Mouse (Mus musculus) R1 (cell line): ENCODE data around the gene Chac1.

Source experiments
- DNase-seq: peaks from one replicate; pipeline ENCODE4 v3.0.0-alpha.2; 2018; ENCODE audit warnings: low read depth, low spot score

Chac1 gene

DNA sequence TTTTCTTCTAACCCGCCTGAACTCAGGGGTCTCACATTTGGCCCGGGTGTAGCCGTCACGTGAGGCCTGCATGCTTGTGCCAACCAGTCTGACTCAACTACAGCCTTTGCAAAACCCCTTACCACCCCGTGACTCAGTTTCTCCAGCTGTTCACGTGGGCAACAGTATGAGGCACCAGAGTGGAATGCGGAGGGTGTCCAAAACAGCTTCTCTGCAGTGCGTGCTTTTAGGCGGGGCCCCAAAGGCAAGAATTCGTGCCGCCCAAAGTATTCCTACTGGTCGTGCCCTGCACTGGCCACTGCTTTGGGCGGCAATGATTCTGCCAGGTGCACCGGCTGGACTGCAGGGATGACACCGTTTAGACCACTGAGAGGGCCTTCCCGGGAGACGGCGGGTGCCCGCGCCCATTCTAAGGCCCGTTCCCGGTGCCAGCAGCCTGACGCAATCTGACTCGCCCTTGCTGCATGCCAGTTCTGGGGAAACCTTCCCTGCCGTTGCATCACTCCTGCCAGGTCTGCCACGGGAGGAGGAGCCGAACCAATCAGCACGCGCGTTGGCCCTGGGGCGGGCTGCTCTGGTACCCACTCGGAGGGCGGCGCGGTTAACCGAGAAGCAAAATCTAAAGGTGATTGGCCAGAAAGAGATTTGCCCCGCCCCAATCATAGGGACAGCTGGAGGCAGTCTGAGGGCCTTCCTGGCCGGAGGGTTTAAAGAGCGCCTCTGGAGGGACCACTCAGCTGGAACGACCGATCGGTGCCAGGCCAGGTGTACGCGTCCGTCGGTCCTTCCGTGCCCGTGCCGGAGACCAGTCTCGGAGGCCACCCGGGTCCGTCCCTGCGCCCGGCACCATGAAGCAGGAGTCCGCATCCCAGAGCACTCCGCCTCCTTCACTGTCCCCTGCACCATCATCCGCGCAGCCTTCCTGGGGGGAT lies at the start of gene Chac1:
Gene Chac1 (plus strand): TSS at position 675 of the 932 bp plus-strand sequence.
- peak; percentile 95 for DNase-seq

DNA sequence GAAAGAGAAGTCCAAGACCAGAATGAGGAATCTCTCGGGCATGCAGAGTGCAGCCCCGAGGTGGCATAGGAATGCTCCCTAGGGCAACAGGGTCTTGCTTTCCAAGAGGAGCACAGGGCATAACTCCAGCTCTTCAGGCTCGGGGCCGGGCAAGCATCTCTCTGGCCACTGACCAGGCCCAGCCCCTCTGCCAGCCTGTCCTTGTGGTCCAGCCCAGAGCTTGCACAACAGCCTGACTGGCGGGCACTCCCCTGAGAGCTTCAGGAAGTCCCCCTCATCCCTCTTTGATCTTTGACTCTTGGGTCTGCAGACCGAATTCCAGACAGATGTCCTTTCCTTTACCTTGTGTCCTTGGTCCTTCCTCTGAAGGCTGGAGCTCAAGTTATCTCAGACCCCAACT lies 48.2 kb upstream of the Chac1 start:
- DNase-seq = no peak

DNA sequence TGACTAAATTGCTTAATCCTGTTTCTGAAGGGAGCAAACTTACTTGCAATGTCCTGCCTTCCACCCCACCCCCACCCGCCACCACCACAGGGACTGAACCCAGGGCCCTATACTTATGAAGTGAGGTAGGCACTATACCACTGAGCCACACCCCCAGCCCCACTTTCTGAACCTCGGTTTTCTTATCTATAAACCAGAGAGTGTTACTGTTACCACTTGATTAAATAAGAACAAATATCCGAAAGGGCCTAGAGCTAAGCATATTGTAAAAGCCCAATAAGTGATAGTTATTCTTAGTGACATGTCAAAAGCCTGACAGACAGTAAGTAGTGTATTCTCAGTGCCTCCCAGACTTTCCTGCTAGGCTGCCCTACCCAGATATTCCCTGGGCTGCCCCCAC lies 46.6 kb upstream of the Chac1 start:
- no peak for DNase-seq

DNA sequence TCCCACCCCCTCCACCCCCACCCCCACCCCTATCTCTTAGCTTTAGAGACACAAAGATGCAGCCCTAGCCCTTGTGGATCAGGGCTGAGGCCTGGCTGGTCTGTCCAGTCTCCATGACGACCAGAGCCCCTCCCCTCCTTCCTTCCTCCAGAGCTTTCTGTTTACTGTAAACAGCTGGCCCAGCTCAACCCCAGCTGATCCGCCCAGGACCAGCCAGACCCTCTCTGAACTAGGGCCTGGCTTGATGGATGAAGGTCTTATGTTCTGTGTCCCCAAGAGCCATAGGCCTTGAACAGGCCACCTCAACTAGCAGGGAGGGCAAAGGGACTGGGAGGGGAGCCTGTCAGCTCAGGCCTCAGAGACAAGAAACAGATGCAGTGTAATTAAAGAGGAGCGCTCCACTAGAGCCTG lies 46.2 kb upstream of the Chac1 start:
- DNase-seq = peak; percentile 88

DNA sequence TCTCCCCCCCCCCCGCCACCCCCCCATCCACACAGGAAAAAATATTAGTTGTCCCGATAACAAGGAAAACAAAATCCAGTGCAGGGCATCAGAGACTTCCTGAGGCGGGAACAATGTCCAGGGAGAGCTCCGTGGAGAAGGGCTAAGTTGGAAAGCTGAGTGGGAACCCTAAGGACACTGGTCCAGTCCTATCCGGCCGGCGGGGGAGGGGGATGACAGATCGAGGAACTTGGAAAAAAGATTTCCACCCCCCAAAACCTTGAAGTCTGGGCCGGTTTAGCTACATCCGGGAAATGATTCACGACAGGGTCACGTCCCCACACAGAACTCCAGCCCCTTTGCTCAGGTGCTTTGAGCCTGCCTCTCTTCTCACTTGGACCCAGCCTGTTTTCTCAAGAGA lies 39.5 kb upstream of the Chac1 start:
- DNase-seq = no peak

DNA sequence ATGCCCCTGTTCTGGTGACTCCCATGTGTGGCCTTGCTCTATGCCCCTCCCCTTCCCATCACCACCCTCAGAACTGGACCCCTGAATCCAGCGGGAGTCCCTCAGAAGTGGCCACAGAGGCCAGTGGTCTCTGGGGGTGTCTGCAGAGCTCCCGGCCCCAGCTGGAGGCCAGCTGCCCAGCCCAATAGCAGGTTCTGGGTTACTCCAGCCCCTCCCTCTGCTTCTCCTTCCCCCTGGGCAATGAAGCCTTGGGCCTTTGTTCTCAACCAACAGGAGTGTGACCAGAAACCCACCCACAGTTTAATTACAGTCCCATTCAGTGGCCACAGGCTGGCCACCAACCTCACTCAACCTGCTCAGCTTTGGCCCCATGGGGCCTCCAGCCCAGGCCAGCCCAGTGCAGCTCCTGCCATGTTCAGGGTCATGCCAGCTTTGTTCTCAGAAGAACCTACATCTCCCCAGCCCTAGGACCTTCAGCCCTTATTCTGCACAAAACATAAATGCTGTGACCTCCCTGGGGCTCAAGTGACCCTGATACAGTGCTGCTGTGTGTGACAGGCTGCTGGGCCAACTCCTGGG lies 38.6 kb upstream of the Chac1 start:
- DNase-seq = no peak

DNA sequence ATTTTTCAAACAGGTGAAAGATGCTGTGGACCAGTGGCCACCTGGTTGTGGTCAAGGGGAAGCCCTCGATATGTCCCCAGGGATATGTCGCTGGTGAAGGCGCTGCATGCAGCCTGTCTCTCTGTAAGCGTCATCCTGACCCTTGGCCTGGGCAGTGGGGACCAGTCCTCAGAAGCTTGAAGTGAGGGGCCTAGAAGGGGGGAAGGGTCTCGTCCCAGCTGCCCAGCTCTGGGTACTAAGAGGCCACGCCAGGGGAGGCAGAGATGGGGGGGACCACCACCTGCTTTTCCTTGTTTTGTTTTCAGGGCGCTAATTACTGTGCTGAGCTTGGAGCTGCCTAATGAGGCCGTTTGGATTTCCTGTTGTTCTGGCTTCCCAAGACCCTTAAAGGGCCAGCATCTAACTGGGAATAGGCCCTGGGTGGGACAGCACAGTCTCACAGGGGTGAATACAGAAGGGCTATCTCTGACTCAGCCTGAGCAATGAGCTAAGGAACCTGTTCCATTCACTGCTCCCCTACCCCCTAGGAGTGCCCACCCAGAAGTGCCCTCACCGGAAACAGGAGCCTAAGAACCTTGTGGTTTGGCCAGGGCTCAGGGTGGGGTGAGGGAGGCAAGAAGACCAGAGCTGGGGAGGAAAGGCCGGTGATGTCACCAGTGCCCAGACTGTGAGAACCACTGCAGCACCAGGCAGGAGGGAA lies 37.1 kb upstream of the Chac1 start:
- DNase-seq = no peak

DNA sequence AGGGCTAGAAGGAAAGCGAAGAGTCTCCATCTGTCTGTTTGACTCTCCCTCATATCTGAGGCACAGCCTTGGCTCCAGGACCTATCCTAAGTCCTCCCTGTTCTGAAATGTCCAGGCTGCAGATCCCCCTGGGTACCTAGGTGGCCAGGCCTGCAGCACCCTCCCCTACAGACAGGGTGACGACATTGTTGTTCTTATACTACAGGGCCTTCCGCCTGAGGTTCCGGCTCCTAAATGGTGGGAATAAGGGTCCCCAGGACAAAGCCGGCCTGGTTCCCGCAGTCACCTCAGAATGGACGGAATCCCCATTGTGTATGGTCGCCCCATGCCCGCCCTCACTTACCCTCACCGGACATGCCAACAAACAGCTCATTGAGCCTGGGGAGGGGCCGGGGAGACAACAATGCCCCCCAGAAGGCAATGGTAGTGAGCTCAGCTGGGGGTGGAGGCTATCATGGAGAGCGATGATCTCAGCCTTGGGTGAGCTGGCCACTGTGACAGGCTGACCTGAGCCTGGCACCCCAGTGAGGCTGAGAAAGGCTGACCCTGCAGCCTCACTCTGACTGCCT lies 36.2 kb upstream of the Chac1 start:
- no peak for DNase-seq

DNA sequence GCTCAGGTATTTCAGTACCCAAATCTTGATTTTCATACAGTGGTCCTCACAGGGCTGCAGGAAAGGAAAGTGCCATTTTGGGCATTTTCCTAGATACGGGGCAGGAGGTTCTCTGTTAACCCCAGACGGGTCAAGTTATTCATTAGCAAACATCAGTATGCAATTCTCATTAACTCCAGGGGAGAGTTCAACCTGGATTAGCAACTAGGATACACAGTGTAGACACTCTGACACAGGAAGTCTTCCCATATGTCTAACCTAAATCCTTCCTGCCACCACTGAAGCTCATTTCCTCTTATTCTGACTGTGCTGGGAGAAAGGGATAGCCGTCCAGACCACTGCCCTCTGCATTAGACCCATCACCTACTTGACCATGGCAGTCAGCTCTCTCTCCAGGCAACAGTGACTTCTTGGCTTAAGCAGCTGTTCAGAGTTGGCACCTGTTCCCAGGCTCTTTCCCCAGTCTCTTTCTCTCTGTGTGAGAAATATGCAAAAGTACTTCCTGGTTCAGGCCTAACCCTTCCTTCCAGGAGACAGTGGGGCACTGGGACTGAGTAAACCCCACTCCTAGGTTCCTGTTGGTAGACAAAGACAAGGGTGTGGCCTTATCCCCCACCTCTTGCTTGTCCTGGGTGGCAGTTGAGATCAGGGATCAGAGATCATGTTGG lies 32.9 kb upstream of the Chac1 start:
- no peak for DNase-seq

DNA sequence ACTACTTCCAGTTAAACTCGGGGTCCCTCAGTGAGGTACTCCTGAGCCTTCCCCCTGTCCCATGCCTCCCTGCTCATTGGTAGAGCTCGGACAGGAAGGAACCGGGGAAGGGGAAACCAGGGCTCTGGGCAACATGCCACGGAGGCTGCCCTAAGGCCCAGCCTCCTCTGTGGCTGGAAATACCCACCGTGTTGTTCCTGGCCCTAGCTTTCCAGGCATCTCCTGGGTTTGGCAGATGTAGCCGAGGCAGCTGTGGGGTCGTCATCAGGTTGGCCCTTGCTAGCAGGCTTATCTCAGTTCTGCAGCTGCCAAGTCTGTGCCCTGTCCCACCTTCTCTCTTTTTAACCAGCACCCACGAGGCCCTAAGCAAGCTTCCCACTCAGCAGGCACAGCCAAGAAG lies 30.5 kb upstream of the Chac1 start:
- no peak for DNase-seq

DNA sequence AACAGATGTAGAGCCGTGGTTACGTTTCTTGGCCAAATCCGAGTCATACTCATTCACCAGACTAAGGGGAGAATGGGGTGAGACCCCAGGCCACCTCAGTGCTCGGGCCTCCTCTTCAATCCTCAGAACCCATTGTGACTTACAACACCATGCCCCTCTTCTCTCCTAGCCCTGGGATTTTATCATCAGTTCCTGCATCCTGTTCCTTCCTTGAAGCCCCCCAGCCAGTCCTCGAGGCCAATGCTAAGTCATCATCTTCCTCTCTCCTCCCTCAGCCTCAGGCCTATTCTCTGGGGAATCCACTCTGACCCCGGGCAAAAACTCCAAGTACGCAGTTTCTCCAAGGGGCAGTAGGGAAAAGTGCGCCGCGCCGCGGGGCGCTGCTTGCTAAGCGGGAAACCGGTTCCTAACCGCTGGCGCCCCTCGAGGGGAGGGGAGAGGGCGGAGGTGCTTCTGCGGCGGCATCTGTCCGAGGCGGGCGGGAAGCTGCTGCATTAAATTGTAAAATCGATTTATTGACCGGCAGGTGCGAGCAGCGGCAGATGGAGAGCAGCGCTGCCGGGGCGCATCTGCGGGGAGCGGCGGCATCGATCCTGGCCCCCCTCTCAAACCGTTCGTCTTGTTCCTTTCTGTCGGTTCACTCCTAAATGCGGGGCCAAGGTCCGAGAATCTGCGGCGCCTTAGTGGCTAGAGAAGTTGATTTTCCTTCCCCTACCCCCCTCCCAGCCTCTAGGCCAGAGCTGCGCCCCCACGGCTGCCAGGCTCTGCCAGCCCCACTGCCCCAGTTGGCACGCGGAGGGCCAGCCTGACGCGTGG lies 29.1 kb upstream of the Chac1 start:
- DNase-seq = peak; percentile 57

DNA sequence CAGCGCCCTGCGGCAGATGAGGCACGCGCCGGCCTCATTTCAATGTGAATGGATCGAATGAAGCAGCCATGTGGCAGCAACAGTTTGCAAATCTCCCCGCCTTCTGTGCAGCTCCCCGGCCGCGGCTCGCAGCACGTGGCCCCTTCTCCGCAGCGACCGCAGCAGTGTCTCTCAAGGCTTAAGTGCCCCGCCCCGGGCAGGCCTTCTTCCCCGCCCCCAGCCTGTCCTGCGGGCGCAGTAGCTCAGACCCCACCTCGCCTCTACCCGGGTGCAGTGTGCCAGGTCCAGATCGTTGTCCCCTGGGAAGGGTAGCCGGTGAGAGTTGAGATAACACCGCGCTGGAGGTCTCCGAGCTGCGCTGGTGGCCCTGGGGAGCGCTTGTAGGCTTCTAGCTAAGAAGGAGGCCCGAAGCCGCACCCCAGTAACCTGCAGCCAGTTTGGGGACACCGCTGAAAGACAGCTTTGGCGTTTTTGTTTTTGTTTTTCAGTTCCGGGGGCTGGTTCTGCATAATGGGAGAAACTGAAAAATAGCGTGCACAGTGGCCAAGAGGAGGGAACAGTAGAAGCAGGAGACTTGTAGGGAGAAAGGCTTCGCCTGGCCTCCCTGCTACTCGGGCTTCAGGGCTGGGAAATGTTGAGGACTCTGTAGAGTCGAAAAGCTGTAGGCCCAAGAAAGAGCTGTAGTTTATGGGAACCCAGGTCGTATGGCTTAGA lies 28.3 kb upstream of the Chac1 start:
- DNase-seq = peak; percentile 88

DNA sequence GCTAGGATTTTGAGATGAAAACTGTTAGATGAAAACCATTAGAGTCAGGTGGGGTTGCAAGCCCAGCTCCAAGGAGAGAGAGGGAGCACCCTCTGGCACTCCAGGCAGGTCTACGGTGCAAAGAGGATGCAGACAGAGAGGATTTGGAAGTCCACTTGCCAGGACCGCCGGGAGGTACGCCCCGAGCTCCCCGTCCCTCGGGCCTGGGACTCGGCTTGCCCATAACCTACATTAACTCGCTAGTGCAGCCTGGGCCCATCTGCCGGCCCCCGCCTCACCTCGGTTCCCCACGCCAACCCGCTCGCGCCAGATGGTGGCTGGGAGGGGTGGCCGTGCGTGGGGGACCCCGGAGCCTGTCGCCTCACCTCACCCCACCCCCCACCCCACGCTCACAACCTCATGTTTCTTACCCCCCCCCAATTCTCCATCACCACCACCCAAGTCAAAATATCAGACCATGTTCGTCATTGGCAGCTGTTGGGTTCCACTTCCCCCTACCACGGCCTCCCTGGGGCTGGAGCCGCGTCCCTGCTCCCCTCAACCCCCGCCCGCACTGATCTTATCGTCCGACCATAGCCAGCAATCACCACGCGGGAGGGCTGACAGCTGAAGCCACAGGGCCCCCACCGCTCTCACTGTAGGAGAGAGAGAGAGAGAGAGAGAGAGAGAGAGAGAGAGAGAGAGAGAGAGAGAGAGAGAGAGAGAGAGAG lies 27.0 kb upstream of the Chac1 start:
- no peak for DNase-seq

DNA sequence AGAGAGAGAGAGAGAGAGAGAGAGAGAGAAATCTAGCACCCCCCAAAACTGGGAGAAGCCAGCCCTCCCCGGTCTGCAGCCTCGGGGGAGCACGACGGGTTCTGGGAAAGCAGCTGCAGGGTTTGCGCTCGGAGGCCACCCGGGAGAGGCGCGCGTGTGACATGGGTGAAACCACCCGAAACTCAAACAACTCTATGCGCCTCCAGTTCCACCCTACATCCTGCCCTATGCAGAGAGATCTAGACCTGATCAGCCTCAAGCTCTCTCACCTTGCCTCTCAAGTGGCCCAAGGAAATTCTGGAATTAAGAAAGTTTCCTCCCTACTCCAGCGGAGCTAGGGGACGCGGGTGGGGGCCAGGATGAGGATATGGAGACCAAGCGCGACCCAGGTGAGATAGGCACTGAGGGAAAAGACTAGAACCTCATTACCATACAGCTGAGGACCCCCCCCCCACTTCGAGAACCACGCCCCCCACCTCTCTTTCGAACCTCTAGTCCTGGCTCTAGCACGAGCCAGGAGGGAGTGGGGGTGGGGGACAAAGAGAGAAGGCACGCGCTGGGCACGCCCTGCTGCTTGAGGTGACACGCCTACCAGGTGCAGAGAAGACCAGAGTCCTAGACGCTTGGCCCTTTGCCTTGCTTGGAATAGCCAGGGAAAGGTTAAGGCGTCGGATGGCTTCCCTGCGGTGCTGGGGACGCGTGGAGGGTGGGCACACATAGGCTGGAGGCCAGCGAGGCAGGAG lies 26.3 kb upstream of the Chac1 start:
- DNase-seq = peak; percentile 78

DNA sequence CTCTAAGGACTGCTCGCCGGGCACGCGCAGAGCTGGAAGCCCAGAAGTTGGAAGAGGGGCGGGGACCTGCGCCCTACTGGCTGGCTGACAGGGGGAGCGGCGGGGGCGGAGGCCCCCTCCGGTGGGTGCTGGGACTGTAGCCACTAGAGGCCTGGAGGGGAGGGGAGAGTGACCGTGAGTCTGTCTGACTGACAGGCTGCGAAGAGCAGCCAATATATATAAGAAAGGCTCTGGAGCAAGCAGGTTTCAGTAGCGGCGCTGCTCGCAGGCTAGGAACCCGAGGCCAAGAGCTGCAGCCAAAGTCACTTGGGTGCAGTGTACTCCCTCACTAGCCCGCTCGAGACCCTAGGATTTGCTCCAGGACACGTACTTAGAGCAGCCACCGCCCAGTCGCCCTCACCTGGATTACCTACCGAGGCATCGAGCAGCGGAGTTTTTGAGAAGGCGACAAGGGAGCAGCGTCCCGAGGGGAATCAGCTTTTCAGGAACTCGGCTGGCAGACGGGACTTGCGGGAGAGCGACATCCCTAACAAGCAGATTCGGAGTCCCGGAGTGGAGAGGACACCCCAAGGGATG lies 25.4 kb upstream of the Chac1 start, which contains the start of gene Dll4:
Gene Dll4 (plus strand): TSS at position 217 of the 576 bp plus-strand sequence.
- peak; percentile 77 for DNase-seq

DNA sequence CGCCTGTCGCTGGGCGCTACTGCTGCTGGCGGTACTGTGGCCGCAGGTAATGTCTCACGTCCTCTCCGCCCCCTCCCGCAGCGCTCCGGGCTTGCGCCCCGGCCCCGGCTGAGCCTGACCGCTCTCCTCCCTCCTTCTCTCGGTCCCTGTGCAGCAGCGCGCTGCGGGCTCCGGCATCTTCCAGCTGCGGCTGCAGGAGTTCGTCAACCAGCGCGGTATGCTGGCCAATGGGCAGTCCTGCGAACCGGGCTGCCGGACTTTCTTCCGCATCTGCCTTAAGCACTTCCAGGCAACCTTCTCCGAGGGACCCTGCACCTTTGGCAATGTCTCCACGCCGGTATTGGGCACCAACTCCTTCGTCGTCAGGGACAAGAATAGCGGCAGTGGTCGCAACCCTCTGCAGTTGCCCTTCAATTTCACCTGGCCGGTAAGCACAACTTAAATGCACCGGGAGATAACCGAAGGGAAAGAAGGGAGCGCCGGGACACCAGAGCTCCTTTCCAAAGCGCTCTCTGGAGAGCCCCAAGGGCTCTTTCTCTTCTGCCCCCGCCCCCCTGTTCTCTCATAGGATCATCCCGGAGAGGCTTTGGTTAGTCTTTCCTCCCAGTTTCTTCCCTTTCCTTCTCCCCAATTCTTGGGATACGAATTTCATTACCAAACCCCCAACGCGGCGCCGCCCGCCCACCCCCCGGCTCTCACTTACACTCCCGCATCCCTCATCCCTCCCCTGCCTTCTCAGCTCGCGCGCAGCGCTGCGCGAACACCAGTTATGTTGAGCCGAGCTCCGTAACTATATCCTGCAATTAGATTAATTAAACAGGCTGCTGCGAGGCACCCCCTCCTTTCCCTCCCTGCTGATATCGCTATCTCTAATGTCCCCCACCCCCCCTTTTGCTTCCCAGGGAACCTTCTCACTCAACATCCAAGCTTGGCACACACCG lies 24.6 kb upstream of the Chac1 start:
- peak; percentile 50 for DNase-seq

DNA sequence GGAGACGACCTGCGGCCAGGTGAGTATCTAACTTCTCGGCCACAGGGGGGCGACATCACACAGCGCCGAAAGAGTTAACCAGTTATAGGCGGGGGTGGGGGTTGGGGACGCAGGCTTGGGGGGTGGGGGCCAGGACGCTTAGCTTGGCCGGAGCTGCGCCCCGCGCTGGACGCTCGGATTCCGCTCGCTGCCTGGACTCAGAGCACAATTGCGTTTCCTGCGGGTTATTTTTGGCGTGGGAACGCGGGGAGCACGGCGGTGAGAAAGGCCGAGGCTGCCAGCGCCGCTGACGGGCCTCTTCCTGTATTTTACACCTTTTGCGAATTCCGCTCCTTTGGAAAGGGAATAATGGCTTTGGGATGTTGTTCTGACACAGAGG lies 23.9 kb upstream of the Chac1 start:
- DNase-seq = peak; percentile 71
